Mouse (Mus musculus) CH12.LX (cell line): ENCODE results near the gene Gmds. TPM values are rescaled to one million over a fixed set of nuclear protein-coding genes. Genes with fewer than 3 reads are reported as not detected.

ENCODE experiments used
- DNase-seq: peaks from one replicate; pipeline ENCODE4 v3.0.0-alpha.2; 2013; ENCODE audit errors: extremely low read depth
- H3K27ac ChIP-seq: 2 replicates; pipeline ENCODE4 v1.5.1; 2012; ENCODE audit warnings: low read depth, mild to moderate bottlenecking, control low read depth, moderate library complexity; ENCODE audit not compliant: insufficient read depth
- H3K27me3 ChIP-seq: replicated peaks from 2 replicates; pipeline ENCODE3; 2012; ENCODE audit warnings: inconsistent platforms
- H3K36me3 ChIP-seq, 2 experiments: replicated peaks in 1 of 2; 2 replicates each; pipeline versions ENCODE3 to v1.6.1; 2012; ENCODE audit warnings: inconsistent platforms in 1 of 2, low read length in 1 of 2, mild to moderate bottlenecking in 1 of 2, mixed read lengths in 1 of 2, moderate library complexity in 1 of 2; ENCODE audit not compliant: control insufficient read depth in 1 of 2, insufficient read depth in 1 of 2
- H3K4me1 ChIP-seq, 2 experiments: 2 replicates each; pipeline ENCODE4 v1.6.1; 2012; ENCODE audit warnings: inconsistent platforms in 1 of 2, moderate library complexity in 1 of 2; ENCODE audit not compliant: insufficient read depth in 2 of 2, control insufficient read depth in 1 of 2
- H3K4me2 ChIP-seq: 2 replicates; pipeline ENCODE4 v1.6.1; 2012; ENCODE audit warnings: low read depth, mild to moderate bottlenecking, control low read depth; ENCODE audit not compliant: poor library complexity, insufficient read depth, severe bottlenecking
- H3K4me3 ChIP-seq, 3 experiments: fragments of 150-350 bp in 1 of 3; sonication (generic) in 1 of 3; replicated peaks in 1 of 3; 2 replicates each; pipeline versions ENCODE3 to v1.5.1; 2011 to 2012; ENCODE audit warnings: low read depth in 2 of 3, low read length in 2 of 3, mild to moderate bottlenecking in 2 of 3, moderate library complexity in 2 of 3, control low read depth in 1 of 3, improper control_type of control experiment in 1 of 3, inconsistent platforms in 1 of 3, mixed read lengths in 1 of 3; ENCODE audit not compliant: poor library complexity in 1 of 3
- H3K79me2 ChIP-seq: replicated peaks from 2 replicates; pipeline ENCODE4 v1.6.1; 2012; ENCODE audit warnings: mild to moderate bottlenecking, moderate library complexity; ENCODE audit not compliant: control insufficient read depth, poor library complexity, insufficient read depth, severe bottlenecking; ENCODE audit errors: extremely low read depth
- H3K9ac ChIP-seq: 2 replicates; pipeline ENCODE4 v1.6.1; 2012; ENCODE audit warnings: low read depth, mild to moderate bottlenecking, control low read depth, moderate library complexity; ENCODE audit not compliant: insufficient read depth
- H3K9me3 ChIP-seq: replicated peaks from 2 replicates; pipeline ENCODE3; 2012; ENCODE audit warnings: low read length, inconsistent platforms, mixed read lengths
- BHLHE40 ChIP-seq: IDR thresholded peaks from 2 replicates; pipeline ENCODE4 v1.6.1; 2011; ENCODE audit warnings: mild to moderate bottlenecking, low read depth, low read length, improper control_type of control experiment
- CHD1 ChIP-seq: IDR thresholded peaks from 2 replicates; pipeline ENCODE4 v1.6.1; 2012; ENCODE audit warnings: low read depth, low read length, improper control_type of control experiment, inconsistent platforms
- CHD2 ChIP-seq: IDR thresholded peaks from 2 replicates; pipeline ENCODE4 v1.6.1; 2011; ENCODE audit warnings: low read length, improper control_type of control experiment
- CTCF ChIP-seq, 2 experiments: IDR thresholded peaks in 1 of 2; conservative IDR thresholded peaks in 1 of 2; 2 replicates each; pipeline ENCODE4 v1.5.1; 2011 to 2012; ENCODE audit warnings: low read depth in 2 of 2, low read length in 2 of 2, improper control_type of control experiment in 1 of 2, inconsistent platforms in 1 of 2, mild to moderate bottlenecking in 1 of 2, moderate library complexity in 1 of 2
- E2F4 ChIP-seq: IDR thresholded peaks from 2 replicates; pipeline ENCODE4 v1.6.1; 2011; ENCODE audit warnings: low read depth, low read length, improper control_type of control experiment; ENCODE audit not compliant: insufficient replicate concordance
- ELF1 ChIP-seq: IDR thresholded peaks from 2 replicates; pipeline ENCODE4 v1.6.1; 2014; ENCODE audit warnings: low read depth, mild to moderate bottlenecking, inconsistent platforms, low read length, improper control_type of control experiment
- EP300 ChIP-seq: IDR thresholded peaks from 2 replicates; pipeline ENCODE4 v1.6.1; 2011; ENCODE audit warnings: low read length, improper control_type of control experiment
- GABPA ChIP-seq: IDR thresholded peaks from 2 replicates; pipeline ENCODE4 v1.6.1; 2012; ENCODE audit warnings: low read depth, low read length, improper control_type of control experiment, inconsistent platforms; ENCODE audit not compliant: insufficient replicate concordance
- IRF4 ChIP-seq: IDR thresholded peaks from 2 replicates; pipeline ENCODE4 v1.6.1; 2014; ENCODE audit warnings: low read depth, mild to moderate bottlenecking, inconsistent platforms, low read length, improper control_type of control experiment
- JUN ChIP-seq: IDR thresholded peaks from 2 replicates; pipeline ENCODE4 v1.6.1; 2011; ENCODE audit warnings: low read depth, mild to moderate bottlenecking, low read length, improper control_type of control experiment, moderate library complexity; ENCODE audit not compliant: insufficient read depth
- JUND ChIP-seq: conservative IDR thresholded peaks from 2 replicates; pipeline ENCODE4 v1.6.1; 2011; ENCODE audit warnings: low read depth, low read length, improper control_type of control experiment
- KAT2A ChIP-seq: IDR thresholded peaks from 2 replicates; pipeline ENCODE4 v1.6.1; 2012; ENCODE audit warnings: low read length, improper control_type of control experiment, inconsistent platforms; ENCODE audit not compliant: insufficient replicate concordance
- MAFK ChIP-seq: IDR thresholded peaks from 2 replicates; pipeline ENCODE4 v1.6.1; 2011; ENCODE audit warnings: low read length, improper control_type of control experiment; ENCODE audit not compliant: insufficient replicate concordance
- MAZ ChIP-seq: IDR thresholded peaks from 2 replicates; pipeline ENCODE4 v1.6.1; 2012; ENCODE audit warnings: low read depth, mild to moderate bottlenecking, inconsistent platforms, low read length, improper control_type of control experiment, moderate library complexity
- MXI1 ChIP-seq: IDR thresholded peaks from 2 replicates; pipeline ENCODE4 v1.6.1; 2011; ENCODE audit warnings: mild to moderate bottlenecking, low read depth, low read length, improper control_type of control experiment
- PAX5 ChIP-seq: IDR thresholded peaks from 2 replicates; pipeline ENCODE4 v1.6.1; 2012; ENCODE audit warnings: low read length, inconsistent platforms, mixed read lengths
- POLR2A ChIP-seq: IDR thresholded peaks from 2 replicates; pipeline ENCODE4 v1.6.1; 2011; ENCODE audit warnings: low read depth, mild to moderate bottlenecking, improper control_type of control experiment, low read length
- POLR2AphosphoS2 ChIP-seq: IDR thresholded peaks from 2 replicates; pipeline ENCODE4 v1.6.1; 2011; ENCODE audit warnings: low read depth, low read length, improper control_type of control experiment
- RAD21 ChIP-seq: IDR thresholded peaks from 2 replicates; pipeline ENCODE4 v1.6.1; 2011; ENCODE audit warnings: low read depth, mild to moderate bottlenecking, low read length, improper control_type of control experiment, moderate library complexity
- SIN3A ChIP-seq: IDR thresholded peaks from 2 replicates; pipeline ENCODE4 v1.6.1; 2012; ENCODE audit warnings: low read length, improper control_type of control experiment, inconsistent platforms
- SMC3 ChIP-seq: IDR thresholded peaks from 2 replicates; pipeline ENCODE4 v1.6.1; 2011; ENCODE audit warnings: low read depth, low read length, improper control_type of control experiment
- TBP ChIP-seq: conservative IDR thresholded peaks from 2 replicates; pipeline ENCODE4 v1.6.1; 2011; ENCODE audit warnings: low read depth, low read length, improper control_type of control experiment
- TCF12 ChIP-seq: IDR thresholded peaks from 2 replicates; pipeline ENCODE4 v1.6.1; 2014; ENCODE audit warnings: low read depth, mild to moderate bottlenecking, inconsistent platforms, low read length, improper control_type of control experiment
- USF1 ChIP-seq: IDR thresholded peaks from 2 replicates; pipeline ENCODE4 v1.6.1; 2014; ENCODE audit warnings: low read depth, mild to moderate bottlenecking, inconsistent platforms, low read length, improper control_type of control experiment
- USF2 ChIP-seq: conservative IDR thresholded peaks from 2 replicates; pipeline ENCODE4 v1.6.1; 2011; ENCODE audit warnings: low read depth, low read length, improper control_type of control experiment
- ZC3H11A ChIP-seq: IDR thresholded peaks from 2 replicates; pipeline ENCODE4 v1.6.1; 2012; ENCODE audit warnings: low read depth, mild to moderate bottlenecking, inconsistent platforms, low read length, improper control_type of control experiment
- ZNF384 ChIP-seq: IDR thresholded peaks from 2 replicates; pipeline ENCODE4 v1.6.1; 2012; ENCODE audit warnings: low read depth, low read length, improper control_type of control experiment, inconsistent platforms
- dilution Hi-C: fragments of 300-500 bp; cut with MboI; formaldehyde crosslinking; loops from 2 replicates; pipeline ENCODE4 v1.14.3; 2020; ENCODE audit warnings: low sequenced_read_pairs; ENCODE audit not compliant: extremely low pct_unique_long_range_greater_than_20kb, extremely low pct_ligation_motif_present
- in situ Hi-C: fragments of 300-500 bp; cut with MboI; formaldehyde crosslinking; loops from 3 replicates; pipeline ENCODE4 v1.14.3; 2019; ENCODE audit warnings: low sequenced_read_pairs, low pct_ligation_motif_present, low pct_unique_long_range_greater_than_20kb, mixed read lengths
- polyA plus RNA-seq: library from polyadenylated mRNA; unstranded; fragments of >175 nt; gene quantifications from 2 replicates; pipeline ENCODE4 v1.2.1, GENCODE M21; 2012; ENCODE audit warnings: low read depth; ENCODE audit not compliant: insufficient read length
- total RNA-seq, 2 experiments: library from RNA; depleted of rRNA; stranded (reverse); fragments of 300-350 nt in 1 of 2; fragments of >200 nt in 1 of 2; gene quantifications; 2 replicates each; pipeline ENCODE4 v1.2.3; 2012 to 2014

Gene Gmds
- total and polyA plus RNA-seq, 3 experiments = 11.0 to 19.3 (median 15.1) TPM

DNA sequence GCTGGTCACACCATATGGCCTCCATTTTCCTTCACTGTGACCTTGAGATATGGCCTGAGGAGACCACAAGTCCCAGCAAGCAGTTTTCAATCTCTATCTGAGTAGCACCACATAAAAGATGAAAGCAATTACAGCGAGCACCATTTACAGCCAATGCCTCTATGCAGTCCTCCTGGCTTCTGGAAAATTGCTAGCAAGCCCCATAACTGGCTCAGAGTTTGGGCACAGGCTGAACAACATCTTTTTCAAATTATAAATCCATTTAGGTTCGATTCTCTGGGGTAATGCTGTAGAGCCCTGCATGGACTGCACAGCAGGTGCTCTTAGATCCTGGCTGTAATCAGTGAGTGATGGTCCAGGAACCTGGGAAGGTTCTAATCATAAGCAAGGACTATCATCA, 485.0 kb downstream of the Gmds start:
- H3K27me3 ChIP-seq = no peaks in the 10 kb centered on the region
- H3K27ac ChIP-seq = no peak overlapping the region
- in situ Hi-C loops (no loop called here), dilution Hi-C loops (no loop called here)
- no peaks in the 10 kb centered on the region for H3K79me2 ChIP-seq
- no peak overlapping the region for H3K9ac ChIP-seq
- H3K4me3 ChIP-seq = no peak overlapping the region
- no peaks in the 10 kb centered on the region for H3K36me3 ChIP-seq
- no peak for DNase-seq
- no peaks in the 10 kb centered on the region for H3K4me1 ChIP-seq
- no peak for TF ChIP-seq SIN3A
- no peak overlapping the region for H3K4me2 ChIP-seq
- no peaks in the 10 kb centered on the region for H3K9me3 ChIP-seq

DNA sequence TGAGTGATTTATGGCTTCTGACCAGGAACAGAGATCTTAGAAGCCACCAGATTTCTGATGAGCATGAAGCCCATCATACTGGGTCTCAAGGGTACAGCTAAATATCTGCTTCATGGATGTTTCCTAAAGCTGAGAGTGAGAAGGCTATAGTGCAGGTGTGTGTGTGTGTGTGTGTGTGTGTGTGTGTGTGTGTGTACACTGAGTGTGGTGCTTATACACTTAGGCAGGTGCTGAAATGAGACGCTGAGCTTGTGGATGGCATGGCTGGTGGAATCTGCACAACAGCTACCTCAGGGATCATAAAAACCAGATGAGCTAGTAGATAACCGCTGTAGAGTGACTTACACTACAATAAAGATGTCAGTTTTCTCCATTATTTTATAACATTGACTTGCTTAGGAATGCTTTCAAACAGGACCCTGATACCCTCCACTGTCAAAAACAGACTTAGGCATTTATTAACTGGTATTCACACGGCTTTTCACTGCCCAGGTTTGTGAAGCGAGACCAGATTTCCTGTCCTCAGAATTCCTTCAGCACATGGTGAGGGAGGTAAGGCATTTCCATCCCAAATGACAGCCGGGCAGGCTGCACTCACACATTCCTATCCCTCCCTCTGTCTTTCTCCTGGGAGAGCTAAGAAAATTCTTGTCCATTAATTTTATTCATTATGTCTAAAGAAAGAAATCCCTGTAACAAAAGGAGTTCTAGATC, 489.1 kb downstream of the Gmds start:
- Histone ChIP-seq H3K9me3 (no peaks in the 10 kb centered on the region), H3K9ac (no peak overlapping the region), H3K4me3 (no peak overlapping the region), H3K79me2 (no peaks in the 10 kb centered on the region), H3K4me1 (no peaks in the 10 kb centered on the region), H3K27ac (no peak overlapping the region), H3K36me3 (no peaks in the 10 kb centered on the region), H3K27me3 (no peaks in the 10 kb centered on the region), H3K4me2 (no peak overlapping the region)
- in situ Hi-C loops (no loop called here), dilution Hi-C loops (no loop called here)
- TF ChIP-seq MAZ (no peak), BHLHE40 (no peak), ELF1 (no peak), USF2 (no peak), EP300 (no peak), TBP (no peak), KAT2A (no peak), JUND (no peak), SIN3A (no peak), ZNF384 (no peak), RAD21 (no peak), CHD1 (no peak), USF1 (no peak), POLR2AphosphoS2 (no peak), E2F4 (no peak)
- DNase-seq = no peak

DNA sequence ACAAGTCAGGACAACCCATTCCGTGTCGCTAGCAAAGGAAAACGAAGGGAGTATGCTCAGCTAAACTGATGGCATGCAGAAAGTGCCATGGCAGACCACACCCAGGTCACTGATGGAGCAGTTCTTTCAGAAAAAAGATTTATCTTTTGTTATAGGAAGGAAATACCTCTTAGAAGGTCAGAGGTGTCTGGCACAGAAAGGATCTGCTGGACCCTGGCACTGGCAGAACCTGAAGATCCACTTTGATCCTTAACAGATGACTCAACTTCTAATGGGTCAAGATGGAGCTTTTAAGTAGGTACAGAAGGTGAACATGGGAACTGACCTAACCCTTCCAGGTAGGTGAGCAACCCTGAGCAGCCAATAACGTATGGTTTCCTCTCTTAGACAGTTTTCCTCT, 502.7 kb downstream of the Gmds start:
- Histone ChIP-seq H3K4me2 (no peak overlapping the region), H3K9ac (no peak overlapping the region), H3K4me1 (no peaks in the 10 kb centered on the region), H3K4me3 (no peak overlapping the region), H3K27ac (no peak overlapping the region), H3K36me3 (no peaks in the 10 kb centered on the region), H3K9me3 (no peaks in the 10 kb centered on the region), H3K79me2 (no peaks in the 10 kb centered on the region), H3K27me3 (no peaks in the 10 kb centered on the region)
- TF ChIP-seq BHLHE40 = no peak
- TF ChIP-seq JUN = no peak
- TF ChIP-seq TCF12 = no peak
- TF ChIP-seq CTCF (conservative IDR thresholded peaks at IDR 0.05 in 1 of 2, IDR thresholded peaks at IDR 0.05 in 1 of 2; ENCODE audit: low read depth in 2 of 2, low read length in 2 of 2) = no peak
- no peak for TF ChIP-seq E2F4
- TF ChIP-seq POLR2A = no peak
- TF ChIP-seq SMC3 = no peak
- TF ChIP-seq MXI1 = no peak
- no peak for TF ChIP-seq CHD2
- TF ChIP-seq MAZ = no peak
- TF ChIP-seq ZC3H11A = no peak
- no peak for TF ChIP-seq ZNF384
- no peak for TF ChIP-seq IRF4
- TF ChIP-seq PAX5 = no peak
- TF ChIP-seq MAFK = no peak
- TF ChIP-seq USF2 = no peak
- no peak for TF ChIP-seq GABPA
- dilution Hi-C loops = no loop called here
- no peak for DNase-seq
- in situ Hi-C loops = no loop called here
